Mouse (Mus musculus): ENCODE data around the gene Snx4. TPM values are rescaled to one million over a fixed set of nuclear protein-coding genes. Genes with fewer than 3 reads are reported as not detected.

The Snx4 gene
- polyA plus RNA-seq, 1 experiment, result 10.6 TPM

GRCm38 (mm10) chr16:33325704-33326455, 74.6 kb downstream of the Snx4 start:
- Histone ChIP-seq H3K4me1 (ENCODE audit: control insufficient read depth, insufficient read depth, low read length) (peaks cover 2% of the 10 kb centered on the region; the same call in 1 of the 2 replicates), H3K27ac (ENCODE audit: control insufficient read depth, insufficient read depth, low read depth, low read length) (peak overlapping the region; percentile 10; the same call in 1 of the 2 replicates), H3K4me3 (ENCODE audit: control insufficient read depth, low read depth, low read length) (no peak overlapping the region), H3K36me3 (ENCODE audit: control insufficient read depth, insufficient read depth, low read length) (no peaks in the 10 kb centered on the region), H3K27me3 (ENCODE audit: control insufficient read depth, insufficient read depth, low read length) (no peaks in the 10 kb centered on the region)
- no peak for TF ChIP-seq CTCF (IDR thresholded peaks at IDR 0.05; ENCODE audit: control insufficient read depth, insufficient read depth, insufficient replicate concordance, low read depth, low read length)
- TF ChIP-seq POLR2A (IDR thresholded peaks at IDR 0.05; ENCODE audit: control insufficient read depth, low read depth, low read length), result no peak

GRCm38 (mm10) chr16:33326589-33326988, 75.3 kb downstream of the Snx4 start:
- Histone ChIP-seq H3K36me3 (ENCODE audit: control insufficient read depth, insufficient read depth, low read length) (no peaks in the 10 kb centered on the region), H3K4me1 (ENCODE audit: control insufficient read depth, insufficient read depth, low read length) (peaks cover 2% of the 10 kb centered on the region; the same call in 1 of the 2 replicates), H3K27ac (ENCODE audit: control insufficient read depth, insufficient read depth, low read depth, low read length) (no peak overlapping the region; the same call in 1 of the 2 replicates), H3K4me3 (ENCODE audit: control insufficient read depth, low read depth, low read length) (no peak overlapping the region), H3K27me3 (ENCODE audit: control insufficient read depth, insufficient read depth, low read length) (no peaks in the 10 kb centered on the region)
- TF ChIP-seq CTCF (IDR thresholded peaks at IDR 0.05; ENCODE audit: control insufficient read depth, insufficient read depth, insufficient replicate concordance, low read depth, low read length) (no peak), POLR2A (IDR thresholded peaks at IDR 0.05; ENCODE audit: control insufficient read depth, low read depth, low read length) (no peak)

- Histone ChIP-seq H3K36me3 (ENCODE audit: control insufficient read depth, insufficient read depth, low read length) (no peaks in the 10 kb centered on the region), H3K27me3 (ENCODE audit: control insufficient read depth, insufficient read depth, low read length) (no peaks in the 10 kb centered on the region), H3K4me3 (ENCODE audit: control insufficient read depth, low read depth, low read length) (no peak overlapping the region), H3K27ac (ENCODE audit: control insufficient read depth, insufficient read depth, low read depth, low read length) (no peak overlapping the region), H3K4me1 (ENCODE audit: control insufficient read depth, insufficient read depth, low read length) (peaks cover 2% of the 10 kb centered on the region; the same call in 1 of the 2 replicates)
- no peak for TF ChIP-seq POLR2A (IDR thresholded peaks at IDR 0.05; ENCODE audit: control insufficient read depth, low read depth, low read length)
- TF ChIP-seq CTCF (IDR thresholded peaks at IDR 0.05; ENCODE audit: control insufficient read depth, insufficient read depth, insufficient replicate concordance, low read depth, low read length), result no peak
Measured at GRCm38 (mm10) chr16:33327101-33327500, 75.9 kb downstream of the Snx4 start.

- no peak overlapping the region for H3K4me3 ChIP-seq (ENCODE audit: control insufficient read depth, low read depth, low read length)
- H3K4me1 ChIP-seq (ENCODE audit: control insufficient read depth, insufficient read depth, low read length), result peaks cover 4% of the 10 kb centered on the region
- TF ChIP-seq CTCF (IDR thresholded peaks at IDR 0.05; ENCODE audit: control insufficient read depth, insufficient read depth, insufficient replicate concordance, low read depth, low read length) (no peak), POLR2A (IDR thresholded peaks at IDR 0.05; ENCODE audit: control insufficient read depth, low read depth, low read length) (no peak)
- no peak overlapping the region for H3K27ac ChIP-seq (ENCODE audit: control insufficient read depth, insufficient read depth, low read depth, low read length)
- H3K36me3 ChIP-seq (ENCODE audit: control insufficient read depth, insufficient read depth, low read length), result no peaks in the 10 kb centered on the region
- no peaks in the 10 kb centered on the region for H3K27me3 ChIP-seq (ENCODE audit: control insufficient read depth, insufficient read depth, low read length)
Measured at GRCm38 (mm10) chr16:33333015-33333414, 81.8 kb downstream of the Snx4 start.

- no peak overlapping the region; the same call in 1 of the 2 replicates for H3K4me3 ChIP-seq (ENCODE audit: control insufficient read depth, low read depth, low read length)
- peak; percentile 64; the same call in 1 of the 2 replicates for TF ChIP-seq CTCF (IDR thresholded peaks at IDR 0.05; ENCODE audit: control insufficient read depth, insufficient read depth, insufficient replicate concordance, low read depth, low read length)
- TF ChIP-seq POLR2A (IDR thresholded peaks at IDR 0.05; ENCODE audit: control insufficient read depth, low read depth, low read length), result no peak
Measured at GRCm38 (mm10) chr16:33337177-33337576, 85.9 kb downstream of the Snx4 start.

GRCm38 (mm10) chr16:33337681-33338080, 86.4 kb downstream of the Snx4 start:
- Histone ChIP-seq H3K4me3 (ENCODE audit: control insufficient read depth, low read depth, low read length) (peak overlapping the region; percentile 12), H3K27ac (ENCODE audit: control insufficient read depth, insufficient read depth, low read depth, low read length) (peak overlapping the region; percentile 19; the same call in 1 of the 2 replicates), H3K4me1 (ENCODE audit: control insufficient read depth, insufficient read depth, low read length) (peaks cover 4% of the 10 kb centered on the region), H3K36me3 (ENCODE audit: control insufficient read depth, insufficient read depth, low read length) (no peaks in the 10 kb centered on the region), H3K27me3 (ENCODE audit: control insufficient read depth, insufficient read depth, low read length) (no peaks in the 10 kb centered on the region)
- TF ChIP-seq CTCF (IDR thresholded peaks at IDR 0.05; ENCODE audit: control insufficient read depth, insufficient read depth, insufficient replicate concordance, low read depth, low read length) (no peak), POLR2A (IDR thresholded peaks at IDR 0.05; ENCODE audit: control insufficient read depth, low read depth, low read length) (no peak)

More at GRCm38 (mm10) chr16:33337177-33337576, 85.9 kb downstream of the Snx4 start:
- no peaks in the 10 kb centered on the region for H3K36me3 ChIP-seq (ENCODE audit: control insufficient read depth, insufficient read depth, low read length)
- H3K27me3 ChIP-seq (ENCODE audit: control insufficient read depth, insufficient read depth, low read length), result no peaks in the 10 kb centered on the region
- H3K4me1 ChIP-seq (ENCODE audit: control insufficient read depth, insufficient read depth, low read length), result peaks cover 4% of the 10 kb centered on the region
- no peak overlapping the region for H3K27ac ChIP-seq (ENCODE audit: control insufficient read depth, insufficient read depth, low read depth, low read length)

GRCm38 (mm10) chr16:33338492-33338891, 87.2 kb downstream of the Snx4 start:
- no peak for TF ChIP-seq POLR2A (IDR thresholded peaks at IDR 0.05; ENCODE audit: control insufficient read depth, low read depth, low read length)
- TF ChIP-seq CTCF (IDR thresholded peaks at IDR 0.05; ENCODE audit: control insufficient read depth, insufficient read depth, insufficient replicate concordance, low read depth, low read length), result no peak
- peak overlapping the region; percentile 49 for H3K27ac ChIP-seq (ENCODE audit: control insufficient read depth, insufficient read depth, low read depth, low read length)

More at GRCm38 (mm10) chr16:33338492-33338891, 87.2 kb downstream of the Snx4 start:
- no peak overlapping the region for H3K4me3 ChIP-seq (ENCODE audit: control insufficient read depth, low read depth, low read length)
- peaks cover 4% of the 10 kb centered on the region for H3K4me1 ChIP-seq (ENCODE audit: control insufficient read depth, insufficient read depth, low read length)
- H3K27me3 ChIP-seq (ENCODE audit: control insufficient read depth, insufficient read depth, low read length), result no peaks in the 10 kb centered on the region
- H3K36me3 ChIP-seq (ENCODE audit: control insufficient read depth, insufficient read depth, low read length), result no peaks in the 10 kb centered on the region
